Mouse (Mus musculus): Measurements from ENCODE around the gene 1700056E22Rik.

GRCm38 (mm10) chr1:184033390-184034010 is 601 bp downstream of the 1700056E22Rik start:
- TF ChIP-seq CTCF (IDR thresholded peaks at IDR 0.05; ENCODE audit: low read depth, low read length) (no peak), POLR2A (IDR thresholded peaks at IDR 0.05; ENCODE audit: insufficient read depth, low read length) (no peak)

All from ES-Bruce4 (cell line).